Mouse (Mus musculus): ENCODE measurements around the gene Aldh1a7.

GRCm38 (mm10) chr19:20715617-20716016 is 11.7 kb downstream of the Aldh1a7 start:
- TF ChIP-seq CTCF (IDR thresholded peaks at IDR 0.05; ENCODE audit: low read depth, low read length) (no peak), POLR2AphosphoS5 (IDR thresholded peaks at IDR 0.05; ENCODE audit: insufficient replicate concordance, low read depth, low read length) (no peak), TAL1 (conservative IDR thresholded peaks at IDR 0.05; ENCODE audit: low read depth, low read length) (no peak), GATA1 (IDR thresholded peaks at IDR 0.05; ENCODE audit: borderline replicate concordance, low read length) (no peak)

Data from G1E (cell line).